Mouse (Mus musculus): ENCODE results near the gene Zfp82. TPM values are rescaled to one million over a fixed set of nuclear protein-coding genes. Genes with fewer than 3 reads are reported as not detected.

Zfp82 gene
- polyA plus RNA-seq, 1 experiment: 0.25 TPM

- no peaks in the 10 kb centered on the region for H3K27me3 ChIP-seq (ENCODE audit: control insufficient read depth, insufficient read depth, low read length)
- 32% methylated on average over 6 of the region's 6 CpGs for WGBS
- no peaks in the 10 kb centered on the region for H3K36me3 ChIP-seq (ENCODE audit: control insufficient read depth, insufficient read depth, low read length)
- no peak overlapping the region for H3K4me3 ChIP-seq (ENCODE audit: low read depth, low read length)
- TF ChIP-seq POLR2A (IDR thresholded peaks at IDR 0.05; ENCODE audit: low read depth, low read length) (no peak), CTCF (IDR thresholded peaks at IDR 0.05; ENCODE audit: extremely low read depth, insufficient read length, insufficient replicate concordance, low read depth, low read length) (no peak)
- no peak overlapping the region for H3K27ac ChIP-seq (ENCODE audit: insufficient read depth, low read depth, low read length)
- H3K4me1 ChIP-seq (ENCODE audit: control insufficient read depth, insufficient read depth, insufficient read length, low read length): peaks cover 6% of the 10 kb centered on the region
Measured at GRCm38 (mm10) chr7:30089405-30089804, 16.7 kb upstream of the Zfp82 start.

- H3K4me1 ChIP-seq (ENCODE audit: control insufficient read depth, insufficient read depth, insufficient read length, low read length): peaks cover 3% of the 10 kb centered on the region
- no peak overlapping the region for H3K27ac ChIP-seq (ENCODE audit: insufficient read depth, low read depth, low read length)
- H3K4me3 ChIP-seq (ENCODE audit: low read depth, low read length): no peak overlapping the region
- no peak for TF ChIP-seq POLR2A (IDR thresholded peaks at IDR 0.05; ENCODE audit: low read depth, low read length)
- no peak for TF ChIP-seq CTCF (IDR thresholded peaks at IDR 0.05; ENCODE audit: extremely low read depth, insufficient read length, insufficient replicate concordance, low read depth, low read length)
- no peaks in the 10 kb centered on the region for H3K36me3 ChIP-seq (ENCODE audit: control insufficient read depth, insufficient read depth, low read length)
- 73% methylated on average over 9 of the region's 9 CpGs for WGBS
- H3K27me3 ChIP-seq (ENCODE audit: control insufficient read depth, insufficient read depth, low read length): no peaks in the 10 kb centered on the region
Measured at GRCm38 (mm10) chr7:30086524-30086923, 13.8 kb upstream of the Zfp82 start.

DNA sequence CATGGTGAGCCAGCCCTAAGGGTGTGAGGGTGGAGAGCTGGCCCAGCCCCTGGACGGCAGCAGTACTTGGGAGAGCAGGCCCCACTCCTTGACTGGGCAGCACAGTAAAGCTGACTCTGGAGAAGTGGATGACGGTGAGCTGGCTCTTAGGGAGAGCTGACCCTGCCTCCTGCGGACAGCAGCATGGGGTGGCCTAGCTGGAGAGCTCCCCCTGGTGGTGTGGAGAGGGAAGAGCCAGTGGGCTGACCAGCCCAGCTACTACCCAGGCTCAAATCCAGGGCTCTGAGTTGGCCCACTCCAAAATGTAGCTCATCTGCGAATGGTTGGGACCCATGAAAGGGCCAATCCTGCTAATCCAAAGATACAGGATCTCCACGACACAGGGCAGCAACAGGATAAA is 8.1 kb downstream of the Zfp82 start:
- no peaks in the 10 kb centered on the region for H3K27me3 ChIP-seq (ENCODE audit: control insufficient read depth, insufficient read depth, low read length)
- 87% methylated on average over 5 of the region's 5 CpGs for WGBS

GRCm38 (mm10) chr7:30062478-30062877 is 10.2 kb downstream of the Zfp82 start:
- H3K27me3 ChIP-seq (ENCODE audit: control insufficient read depth, insufficient read depth, low read length): no peaks in the 10 kb centered on the region
- no peak overlapping the region for H3K27ac ChIP-seq (ENCODE audit: insufficient read depth, low read depth, low read length)
- H3K36me3 ChIP-seq (ENCODE audit: control insufficient read depth, insufficient read depth, low read length): peaks cover 2% of the 10 kb centered on the region; the same call in 1 of the 2 replicates
- H3K4me1 ChIP-seq (ENCODE audit: control insufficient read depth, insufficient read depth, insufficient read length, low read length): no peaks in the 10 kb centered on the region
- TF ChIP-seq POLR2A (IDR thresholded peaks at IDR 0.05; ENCODE audit: low read depth, low read length) (no peak), CTCF (IDR thresholded peaks at IDR 0.05; ENCODE audit: extremely low read depth, insufficient read length, insufficient replicate concordance, low read depth, low read length) (peak; percentile 23; the same call in 1 of the 2 replicates)
- H3K4me3 ChIP-seq (ENCODE audit: low read depth, low read length): no peak overlapping the region
- WGBS: 89% methylated on average over 5 of the region's 5 CpGs

More for the DNA sequence above, 8.1 kb downstream of the Zfp82 start:
- peaks cover 2% of the 10 kb centered on the region; the same call in 1 of the 2 replicates for H3K36me3 ChIP-seq (ENCODE audit: control insufficient read depth, insufficient read depth, low read length)
- H3K4me1 ChIP-seq (ENCODE audit: control insufficient read depth, insufficient read depth, insufficient read length, low read length): no peaks in the 10 kb centered on the region
- no peak for TF ChIP-seq POLR2A (IDR thresholded peaks at IDR 0.05; ENCODE audit: low read depth, low read length)
- TF ChIP-seq CTCF (IDR thresholded peaks at IDR 0.05; ENCODE audit: extremely low read depth, insufficient read length, insufficient replicate concordance, low read depth, low read length): no peak
- no peak overlapping the region for H3K27ac ChIP-seq (ENCODE audit: insufficient read depth, low read depth, low read length)
- H3K4me3 ChIP-seq (ENCODE audit: low read depth, low read length): no peak overlapping the region

DNA sequence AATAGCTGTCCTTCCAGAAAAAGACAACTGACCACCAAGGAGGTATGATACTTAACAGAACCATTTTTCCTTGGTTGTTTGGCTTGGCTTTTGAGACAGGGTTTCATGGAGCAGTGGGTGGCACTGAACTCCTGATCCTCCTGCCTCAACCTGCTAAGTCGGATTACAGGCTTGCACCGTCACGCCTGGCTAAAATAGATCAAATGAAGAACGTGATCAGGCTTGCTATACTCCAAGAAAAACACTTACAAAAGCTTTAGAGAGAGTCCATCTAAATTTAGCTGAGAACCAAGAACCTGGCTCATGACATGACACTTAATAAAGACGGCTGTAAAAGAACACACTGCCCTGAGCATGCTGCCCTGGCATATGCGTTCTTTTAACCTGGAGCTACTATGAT is 12.4 kb downstream of the Zfp82 start:
- no peak overlapping the region for H3K27ac ChIP-seq (ENCODE audit: insufficient read depth, low read depth, low read length)
- TF ChIP-seq POLR2A (IDR thresholded peaks at IDR 0.05; ENCODE audit: low read depth, low read length) (no peak), CTCF (IDR thresholded peaks at IDR 0.05; ENCODE audit: extremely low read depth, insufficient read length, insufficient replicate concordance, low read depth, low read length) (no peak)
- WGBS: 91% methylated on average over 6 of the region's 6 CpGs
- peaks cover 4% of the 10 kb centered on the region; the same call in 1 of the 2 replicates for H3K36me3 ChIP-seq (ENCODE audit: control insufficient read depth, insufficient read depth, low read length)
- no peak overlapping the region for H3K4me3 ChIP-seq (ENCODE audit: low read depth, low read length)
- H3K27me3 ChIP-seq (ENCODE audit: control insufficient read depth, insufficient read depth, low read length): no peaks in the 10 kb centered on the region
- no peaks in the 10 kb centered on the region for H3K4me1 ChIP-seq (ENCODE audit: control insufficient read depth, insufficient read depth, insufficient read length, low read length)

DNA sequence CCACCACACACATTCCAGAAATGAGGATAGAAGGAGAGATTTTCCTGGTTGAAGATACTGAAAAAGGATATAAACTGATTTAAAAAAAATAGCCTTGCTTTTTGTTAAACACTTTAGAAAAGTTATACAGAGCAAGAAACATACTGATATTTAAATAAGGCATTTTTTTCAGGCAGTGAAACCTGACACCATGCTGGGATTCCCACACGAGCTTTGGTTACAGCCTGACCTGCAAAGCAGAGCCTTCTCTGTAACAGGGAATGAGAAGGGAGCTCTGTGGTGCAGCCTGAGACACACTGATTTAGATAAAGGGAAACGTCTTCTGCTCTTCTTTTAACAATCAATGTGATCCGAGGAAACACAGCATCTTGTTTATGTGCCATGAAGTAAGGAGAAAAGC is 19.1 kb downstream of the Zfp82 start:
- TF ChIP-seq POLR2A (IDR thresholded peaks at IDR 0.05; ENCODE audit: low read depth, low read length): no peak
- WGBS: 9% methylated on average over 3 of the region's 3 CpGs

DNA sequence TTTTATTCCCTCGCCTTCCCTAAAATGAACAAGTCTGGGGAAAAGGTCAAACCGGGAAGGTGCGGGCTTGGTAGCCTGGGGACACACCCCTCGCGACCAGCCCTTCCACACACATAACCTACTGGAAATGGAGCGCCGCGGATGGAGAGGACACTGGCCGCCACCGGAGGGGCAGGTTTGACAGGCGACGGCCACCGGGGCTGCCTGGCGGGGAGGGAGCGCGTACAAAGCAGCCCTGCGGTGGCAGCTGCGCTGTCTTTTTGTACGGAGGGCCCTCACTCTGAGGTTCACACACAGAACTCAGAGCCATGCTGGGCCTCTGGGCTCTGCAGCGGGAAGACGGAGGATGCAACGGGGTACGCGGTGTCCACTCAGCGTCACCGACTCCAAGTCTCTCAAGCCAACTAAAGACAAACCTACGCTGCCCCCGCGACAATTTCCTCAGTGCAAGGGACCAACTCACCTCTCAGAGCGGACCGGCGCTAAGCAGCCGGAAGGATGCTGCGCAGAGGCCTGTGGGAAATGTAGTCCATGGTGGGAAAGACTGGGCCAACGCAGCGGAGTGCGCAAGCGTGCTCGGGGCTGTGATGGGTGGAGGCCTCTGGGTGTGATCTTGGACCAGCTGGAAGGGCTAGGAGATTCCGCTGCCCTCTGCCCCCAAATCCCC is 21.7 kb downstream of the Zfp82 start, which contains the start of gene Zfp14:
Gene Zfp14, minus strand, starts transcription at position 499 of the 667 bp plus-strand sequence.
- TF ChIP-seq CTCF (IDR thresholded peaks at IDR 0.05; ENCODE audit: extremely low read depth, insufficient read length, insufficient replicate concordance, low read depth, low read length): no peak
- no peak for TF ChIP-seq POLR2A (IDR thresholded peaks at IDR 0.05; ENCODE audit: low read depth, low read length)
- Histone ChIP-seq H3K27ac (ENCODE audit: insufficient read depth, low read depth, low read length) (0 out of 2 replicates have a peak within 1 kb of the TSS, but pooled peaks have one; percentile 26), H3K36me3 (ENCODE audit: control insufficient read depth, insufficient read depth, low read length) (no peaks in the 10 kb centered on the region)

More for the DNA sequence above, 19.1 kb downstream of the Zfp82 start:
- H3K4me1 ChIP-seq (ENCODE audit: control insufficient read depth, insufficient read depth, insufficient read length, low read length): 0 out of 2 replicates have a peak, but pooled peaks cover 2% of the 10 kb centered on the region
- no peaks in the 10 kb centered on the region for H3K27me3 ChIP-seq (ENCODE audit: control insufficient read depth, insufficient read depth, low read length)
- no peak overlapping the region for H3K4me3 ChIP-seq (ENCODE audit: low read depth, low read length)
- H3K27ac ChIP-seq (ENCODE audit: insufficient read depth, low read depth, low read length): no peak overlapping the region
- 0 out of 2 replicates have a peak, but pooled peaks cover 2% of the 10 kb centered on the region for H3K36me3 ChIP-seq (ENCODE audit: control insufficient read depth, insufficient read depth, low read length)

More for the DNA sequence above, 21.7 kb downstream of the Zfp82 start, which contains the start of gene Zfp14:
- Histone ChIP-seq H3K4me3 (ENCODE audit: low read depth, low read length) (peak within 1 kb of the TSS; percentile 94), H3K4me1 (ENCODE audit: control insufficient read depth, insufficient read depth, insufficient read length, low read length) (0 out of 2 replicates have a peak, but pooled peaks cover 2% of the 10 kb centered on the region), H3K27me3 (ENCODE audit: control insufficient read depth, insufficient read depth, low read length) (no peaks in the 10 kb centered on the region)
- 1% methylated on average over 40 of the region's 40 CpGs for WGBS
